Mouse (Mus musculus) embryonic facial prominence, embryonic 11.5 days (tissue): ENCODE data around the gene Spo11. TPM values are rescaled to one million over a fixed set of nuclear protein-coding genes. Genes with fewer than 3 reads are reported as not detected.

Source experiments
- ATAC-seq: fragments of 200-750 bp; cut with Nextera tagmentation; replicated peaks from 2 replicates; pipeline ENCODE4 v1.8.0; 2017; ENCODE audit warnings: low read depth; ENCODE audit not compliant: insufficient number of reproducible peaks, low FRiP score, low TSS enrichment
- DNase-seq: peaks from one replicate; pipeline ENCODE4 v3.0.0-alpha.2; 2015; ENCODE audit warnings: low spot score
- H3K27ac ChIP-seq: fragments of 300-500 bp; sonication (generic); replicated peaks from 2 replicates; pipeline ENCODE4 v1.5.1; 2014; ENCODE audit warnings: mild to moderate bottlenecking, low read depth, low read length, control low read depth
- H3K27me3 ChIP-seq: fragments of 300-500 bp; sonication (generic); 2 replicates; pipeline ENCODE4 v1.6.1; 2014; ENCODE audit warnings: mild to moderate bottlenecking, low read length, moderate library complexity, mixed read lengths; ENCODE audit not compliant: control insufficient read depth, insufficient read depth
- H3K36me3 ChIP-seq: fragments of 300-500 bp; sonication (generic); replicated peaks from 2 replicates; pipeline ENCODE4 v1.6.1; 2014; ENCODE audit warnings: low read depth, mild to moderate bottlenecking, low read length, moderate library complexity, mixed read lengths; ENCODE audit not compliant: control insufficient read depth, insufficient read depth
- H3K4me1 ChIP-seq: fragments of 300-500 bp; sonication (generic); 2 replicates; pipeline ENCODE4 v1.6.1; 2014; ENCODE audit warnings: low read length, mixed read lengths; ENCODE audit not compliant: control insufficient read depth, insufficient read depth
- H3K4me2 ChIP-seq: fragments of 300-500 bp; sonication (generic); 2 replicates; pipeline ENCODE4 v1.6.1; 2014; ENCODE audit warnings: low read depth, mild to moderate bottlenecking, control low read depth, low read length, moderate library complexity
- H3K4me3 ChIP-seq: fragments of 300-500 bp; sonication (generic); 2 replicates; pipeline ENCODE4 v1.5.1; 2014; ENCODE audit warnings: low read depth, low read length, control low read depth
- H3K9ac ChIP-seq: fragments of 300-500 bp; sonication (generic); replicated peaks from 2 replicates; pipeline ENCODE4 v1.6.1; 2014; ENCODE audit warnings: mild to moderate bottlenecking, control low read depth, low read length
- H3K9me3 ChIP-seq: fragments of 300-500 bp; sonication (generic); replicated peaks from 2 replicates; pipeline ENCODE4 v1.6.1; 2016; ENCODE audit warnings: mild to moderate bottlenecking, low read length, inconsistent platforms, mixed read lengths; ENCODE audit not compliant: control insufficient read depth
- WGBS: fragments of 180-500 bp; shearing (Covaris S2); extraction: QIAGEN DNeasy Blood & Tissue Kit; methylation state at CpG from one replicate; pipeline ENCODE4 v1.1.7; 2014; 5-methylcytosine and 5-hydroxymethylcytosine counted together
- polyA plus RNA-seq: library from polyadenylated mRNA; unstranded; fragments of >200 nt; fragmentation: Nextera tagmentation; extraction: Ambion mirVana; gene quantifications from 2 replicates; pipeline ENCODE4 v1.2.1, GENCODE M21; 2014

Spo11 gene
- polyA plus RNA-seq, 1 experiment from 2014 or later = 0.94 TPM

- Histone ChIP-seq H3K4me2 (no peak overlapping the region), H3K27ac (no peak overlapping the region), H3K4me1 (peaks cover 7% of the 10 kb centered on the region), H3K9me3 (no peaks in the 10 kb centered on the region), H3K9ac (no peak overlapping the region), H3K36me3 (peaks cover 5% of the 10 kb centered on the region; the same call in 1 of the 2 replicates), H3K4me3 (no peak overlapping the region), H3K27me3 (peaks cover 8% of the 10 kb centered on the region)
- WGBS = 23% methylated on average over 8 of the region's 8 CpGs
- DNase-seq (peak; percentile 28), ATAC-seq (no peak)
These were observed 41.1 kb downstream of the Spo11 start for GRCm38 (mm10) chr2:173018618-173019017.

GRCm38 (mm10) chr2:173019322-173019721 is 41.8 kb downstream of the Spo11 start:
- H3K4me2 ChIP-seq = peak overlapping the region; percentile 71
- H3K9ac ChIP-seq = peak overlapping the region; percentile 54
- H3K4me1 ChIP-seq = peaks cover 7% of the 10 kb centered on the region
- ATAC-seq (no peak), DNase-seq (no peak)
- WGBS = 14% methylated on average over 9 of the region's 9 CpGs
- peaks cover 5% of the 10 kb centered on the region; the same call in 1 of the 2 replicates for H3K36me3 ChIP-seq
- no peaks in the 10 kb centered on the region for H3K9me3 ChIP-seq
- peak overlapping the region; percentile 27 for H3K4me3 ChIP-seq
- H3K27ac ChIP-seq = no peak overlapping the region
- peaks cover 8% of the 10 kb centered on the region for H3K27me3 ChIP-seq

GRCm38 (mm10) chr2:173019790-173020189 is 42.3 kb downstream of the Spo11 start:
- under 1% methylated on average over 28 of the region's 29 CpGs for WGBS
- H3K9ac ChIP-seq = peak overlapping the region; percentile 54
- H3K36me3 ChIP-seq = peaks cover 2% of the 10 kb centered on the region; the same call in 1 of the 2 replicates
- H3K9me3 ChIP-seq = no peaks in the 10 kb centered on the region
- peaks cover 7% of the 10 kb centered on the region for H3K4me1 ChIP-seq
- DNase-seq (peak; percentile 94), ATAC-seq (peak; percentile 50)
- H3K27me3 ChIP-seq = peaks cover 8% of the 10 kb centered on the region
- H3K4me3 ChIP-seq = peak overlapping the region; percentile 27
- H3K4me2 ChIP-seq = peak overlapping the region; percentile 71
- H3K27ac ChIP-seq = no peak overlapping the region

GRCm38 (mm10) chr2:173020430-173020829 is 42.9 kb downstream of the Spo11 start, which contains the start of gene Rbm38:
Gene Rbm38 (plus strand): TSS chr2:173020498.
- H3K4me1 ChIP-seq = peaks cover 7% of the 10 kb centered on the region

GRCm38 (mm10) chr2:173021633-173022055 is 44.1 kb downstream of the Spo11 start:
- WGBS = under 1% methylated on average over 54 of the region's 54 CpGs
- Histone ChIP-seq H3K27ac (0 out of 2 replicates have a peak overlapping the region, but pooled peaks have one; percentile 28), H3K36me3 (no peaks in the 10 kb centered on the region), H3K4me1 (peaks cover 7% of the 10 kb centered on the region), H3K4me2 (peak overlapping the region; percentile 88), H3K9ac (peak overlapping the region; percentile 79), H3K9me3 (no peaks in the 10 kb centered on the region), H3K4me3 (peak overlapping the region; percentile 57), H3K27me3 (peaks cover 8% of the 10 kb centered on the region)
- peak; percentile 95 for DNase-seq
- ATAC-seq = peak; percentile 56; the same call in 1 of the 2 replicates

More at GRCm38 (mm10) chr2:173020430-173020829, 42.9 kb downstream of the Spo11 start, which contains the start of gene Rbm38:
- H3K9me3 ChIP-seq = no peaks in the 10 kb centered on the region
- H3K9ac ChIP-seq = peak within 1 kb of the TSS; percentile 54
- no peak within 1 kb of the TSS for H3K27ac ChIP-seq
- DNase-seq (no peak), ATAC-seq (no peak)
- no peaks in the 10 kb centered on the region for H3K36me3 ChIP-seq
- H3K4me2 ChIP-seq = peak within 1 kb of the TSS; percentile 71
- peak within 1 kb of the TSS; percentile 27 for H3K4me3 ChIP-seq
- WGBS = 27% methylated on average over 11 of the region's 11 CpGs
- peaks cover 8% of the 10 kb centered on the region for H3K27me3 ChIP-seq

GRCm38 (mm10) chr2:173022056-173022681 is 44.7 kb downstream of the Spo11 start:
- H3K36me3 ChIP-seq = no peaks in the 10 kb centered on the region
- peak overlapping the region; percentile 88 for H3K4me2 ChIP-seq
- peaks cover 7% of the 10 kb centered on the region for H3K4me1 ChIP-seq
- H3K27me3 ChIP-seq = peaks cover 8% of the 10 kb centered on the region
- H3K9ac ChIP-seq = peak overlapping the region; percentile 79
- H3K27ac ChIP-seq = 0 out of 2 replicates have a peak overlapping the region, but pooled peaks have one; percentile 28
- 0% methylated on average over 48 of the region's 51 CpGs for WGBS
- DNase-seq (peak; percentile 72), ATAC-seq (peak; percentile 8; the same call in 1 of the 2 replicates)
- no peaks in the 10 kb centered on the region for H3K9me3 ChIP-seq
- H3K4me3 ChIP-seq = peak overlapping the region; percentile 57

GRCm38 (mm10) chr2:173022813-173023212 is 45.3 kb downstream of the Spo11 start:
- H3K9ac ChIP-seq = peak overlapping the region; percentile 79
- DNase-seq (no peak), ATAC-seq (no peak)
- H3K4me3 ChIP-seq = peak overlapping the region; percentile 57
- 29% methylated on average over 10 of the region's 10 CpGs for WGBS
- peak overlapping the region; percentile 88 for H3K4me2 ChIP-seq
- H3K27me3 ChIP-seq = peaks cover 8% of the 10 kb centered on the region
- peaks cover 7% of the 10 kb centered on the region for H3K4me1 ChIP-seq
- no peak overlapping the region for H3K27ac ChIP-seq
- no peaks in the 10 kb centered on the region for H3K36me3 ChIP-seq
- H3K9me3 ChIP-seq = no peaks in the 10 kb centered on the region

GRCm38 (mm10) chr2:173023371-173023851 is 45.9 kb downstream of the Spo11 start:
- Histone ChIP-seq H3K4me2 (peak overlapping the region; percentile 88), H3K27me3 (peaks cover 8% of the 10 kb centered on the region), H3K4me3 (peak overlapping the region; percentile 57), H3K4me1 (peaks cover 7% of the 10 kb centered on the region), H3K9ac (peak overlapping the region; percentile 1), H3K9me3 (no peaks in the 10 kb centered on the region), H3K36me3 (no peaks in the 10 kb centered on the region), H3K27ac (no peak overlapping the region)
- DNase-seq (no peak), ATAC-seq (no peak)
- 86% methylated on average over 7 of the region's 7 CpGs for WGBS
